Mouse (Mus musculus): ENCODE results near the gene Atg9b.

DNA sequence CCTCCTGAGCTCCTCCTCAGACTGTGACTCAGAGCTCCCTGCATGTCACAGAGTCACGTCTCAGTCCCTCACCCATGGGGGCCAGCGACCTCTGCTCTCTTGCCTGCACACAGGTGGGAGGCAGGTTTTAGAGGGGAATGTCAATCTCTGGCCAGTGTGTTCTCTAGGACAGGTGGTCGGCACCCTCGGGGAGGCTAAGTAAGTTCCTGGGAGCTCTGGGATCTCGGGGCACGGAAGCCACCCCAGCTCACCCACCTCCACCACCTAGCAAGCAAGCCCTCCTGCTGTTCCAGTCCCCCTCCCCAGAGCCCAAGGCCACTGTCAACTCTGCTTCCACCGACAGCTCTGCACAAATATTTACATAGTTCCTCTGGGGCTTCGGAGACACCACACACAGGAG lies 49.0 kb downstream of the Atg9b start:
- TF ChIP-seq POLR2A (IDR thresholded peaks at IDR 0.05; ENCODE audit: borderline replicate concordance, low read depth, low read length): no peak
- TF ChIP-seq CTCF (IDR thresholded peaks at IDR 0.05; ENCODE audit: low read depth, low read length): no peak
